Mouse (Mus musculus): Measurements from ENCODE around the gene Phrf1. TPM values are rescaled to one million over a fixed set of nuclear protein-coding genes. Genes with fewer than 3 reads are reported as not detected.

The Phrf1 gene
- total and polyA plus RNA-seq, 2 experiments from 2014 or later, result 35.8 to 53.8 TPM

GRCm38 (mm10) chr7:141217343-141218013 is 11.1 kb upstream of the Phrf1 start:
- H3K4me1 ChIP-seq (ENCODE audit: insufficient read depth), result peaks cover 5% of the 10 kb centered on the region; the same call in 1 of the 2 replicates
- H3K4me3 ChIP-seq (ENCODE audit: low read depth, low read length), result no peak overlapping the region
- H3K9me3 ChIP-seq (ENCODE audit: low read length), result no peaks in the 10 kb centered on the region
- no peak for TF ChIP-seq CTCF (IDR thresholded peaks at IDR 0.05; ENCODE audit: low read depth)
- H3K27me3 ChIP-seq (ENCODE audit: insufficient read depth, low read length), result no peaks in the 10 kb centered on the region
- H3K4me2 ChIP-seq (ENCODE audit: low read depth), result no peak overlapping the region
- no peak overlapping the region for H3K27ac ChIP-seq (ENCODE audit: low read depth, low read length)
- ATAC-seq, result no peak
- no peak overlapping the region for H3K9ac ChIP-seq
- no peak for DNase-seq
- H3K36me3 ChIP-seq (ENCODE audit: insufficient read depth), result no peaks in the 10 kb centered on the region; the same call in 1 of the 2 replicates
- WGBS, result 93% methylated on average over 17 of the region's 17 CpGs

- Histone ChIP-seq H3K4me1 (ENCODE audit: insufficient read depth) (peaks cover 5% of the 10 kb centered on the region; the same call in 1 of the 2 replicates), H3K4me2 (ENCODE audit: low read depth) (no peak overlapping the region), H3K9ac (no peak overlapping the region), H3K36me3 (ENCODE audit: insufficient read depth) (no peaks in the 10 kb centered on the region; the same call in 1 of the 2 replicates), H3K4me3 (ENCODE audit: low read depth, low read length) (no peak overlapping the region), H3K9me3 (ENCODE audit: low read length) (no peaks in the 10 kb centered on the region), H3K27me3 (ENCODE audit: insufficient read depth, low read length) (no peaks in the 10 kb centered on the region), H3K27ac (ENCODE audit: low read depth, low read length) (no peak overlapping the region)
- TF ChIP-seq CTCF (IDR thresholded peaks at IDR 0.05; ENCODE audit: low read depth), result no peak
- 81% methylated on average over 3 of the region's 3 CpGs for WGBS
- ATAC-seq (no peak), DNase-seq (no peak)
These were observed 10.4 kb upstream of the Phrf1 start for GRCm38 (mm10) chr7:141218141-141218540.

GRCm38 (mm10) chr7:141218557-141219133 is 9.9 kb upstream of the Phrf1 start:
- ATAC-seq (no peak), DNase-seq (no peak)
- H3K4me1 ChIP-seq (ENCODE audit: insufficient read depth), result peaks cover 5% of the 10 kb centered on the region; the same call in 1 of the 2 replicates
- H3K4me3 ChIP-seq (ENCODE audit: low read depth, low read length), result no peak overlapping the region
- TF ChIP-seq CTCF (IDR thresholded peaks at IDR 0.05; ENCODE audit: low read depth), result no peak
- H3K27me3 ChIP-seq (ENCODE audit: insufficient read depth, low read length), result no peaks in the 10 kb centered on the region
- H3K27ac ChIP-seq (ENCODE audit: low read depth, low read length), result no peak overlapping the region
- H3K9ac ChIP-seq, result no peak overlapping the region
- no peaks in the 10 kb centered on the region; the same call in 1 of the 2 replicates for H3K36me3 ChIP-seq (ENCODE audit: insufficient read depth)
- 93% methylated on average over 5 of the region's 5 CpGs for WGBS
- no peaks in the 10 kb centered on the region for H3K9me3 ChIP-seq (ENCODE audit: low read length)
- H3K4me2 ChIP-seq (ENCODE audit: low read depth), result no peak overlapping the region

GRCm38 (mm10) chr7:141219558-141220099 is 9.0 kb upstream of the Phrf1 start:
- 95% methylated on average over 1 of the region's 1 CpGs for WGBS
- TF ChIP-seq CTCF (IDR thresholded peaks at IDR 0.05; ENCODE audit: low read depth), result no peak
- H3K36me3 ChIP-seq (ENCODE audit: insufficient read depth), result no peaks in the 10 kb centered on the region; the same call in 1 of the 2 replicates
- no peak for ATAC-seq
- H3K4me3 ChIP-seq (ENCODE audit: low read depth, low read length), result no peak overlapping the region
- H3K9ac ChIP-seq, result no peak overlapping the region
- no peaks in the 10 kb centered on the region for H3K9me3 ChIP-seq (ENCODE audit: low read length)
- H3K4me2 ChIP-seq (ENCODE audit: low read depth), result no peak overlapping the region
- no peaks in the 10 kb centered on the region for H3K27me3 ChIP-seq (ENCODE audit: insufficient read depth, low read length)
- peaks cover 5% of the 10 kb centered on the region; the same call in 1 of the 2 replicates for H3K4me1 ChIP-seq (ENCODE audit: insufficient read depth)
- H3K27ac ChIP-seq (ENCODE audit: low read depth, low read length), result no peak overlapping the region
- no peak for DNase-seq

- H3K9me3 ChIP-seq (ENCODE audit: low read length), result no peaks in the 10 kb centered on the region
- DNase-seq (no peak), ATAC-seq (no peak)
- no peak for TF ChIP-seq CTCF (IDR thresholded peaks at IDR 0.05; ENCODE audit: low read depth)
- no peaks in the 10 kb centered on the region for H3K27me3 ChIP-seq (ENCODE audit: insufficient read depth, low read length)
- no peak overlapping the region for H3K4me2 ChIP-seq (ENCODE audit: low read depth)
- H3K36me3 ChIP-seq (ENCODE audit: insufficient read depth), result no peaks in the 10 kb centered on the region; the same call in 1 of the 2 replicates
- 68% methylated on average over 1 of the region's 1 CpGs for WGBS
- no peak overlapping the region for H3K27ac ChIP-seq (ENCODE audit: low read depth, low read length)
- no peak overlapping the region for H3K9ac ChIP-seq
- H3K4me1 ChIP-seq (ENCODE audit: insufficient read depth), result peaks cover 5% of the 10 kb centered on the region; the same call in 1 of the 2 replicates
- no peak overlapping the region for H3K4me3 ChIP-seq (ENCODE audit: low read depth, low read length)
These were observed 8.2 kb upstream of the Phrf1 start for GRCm38 (mm10) chr7:141220377-141220776.

DNA sequence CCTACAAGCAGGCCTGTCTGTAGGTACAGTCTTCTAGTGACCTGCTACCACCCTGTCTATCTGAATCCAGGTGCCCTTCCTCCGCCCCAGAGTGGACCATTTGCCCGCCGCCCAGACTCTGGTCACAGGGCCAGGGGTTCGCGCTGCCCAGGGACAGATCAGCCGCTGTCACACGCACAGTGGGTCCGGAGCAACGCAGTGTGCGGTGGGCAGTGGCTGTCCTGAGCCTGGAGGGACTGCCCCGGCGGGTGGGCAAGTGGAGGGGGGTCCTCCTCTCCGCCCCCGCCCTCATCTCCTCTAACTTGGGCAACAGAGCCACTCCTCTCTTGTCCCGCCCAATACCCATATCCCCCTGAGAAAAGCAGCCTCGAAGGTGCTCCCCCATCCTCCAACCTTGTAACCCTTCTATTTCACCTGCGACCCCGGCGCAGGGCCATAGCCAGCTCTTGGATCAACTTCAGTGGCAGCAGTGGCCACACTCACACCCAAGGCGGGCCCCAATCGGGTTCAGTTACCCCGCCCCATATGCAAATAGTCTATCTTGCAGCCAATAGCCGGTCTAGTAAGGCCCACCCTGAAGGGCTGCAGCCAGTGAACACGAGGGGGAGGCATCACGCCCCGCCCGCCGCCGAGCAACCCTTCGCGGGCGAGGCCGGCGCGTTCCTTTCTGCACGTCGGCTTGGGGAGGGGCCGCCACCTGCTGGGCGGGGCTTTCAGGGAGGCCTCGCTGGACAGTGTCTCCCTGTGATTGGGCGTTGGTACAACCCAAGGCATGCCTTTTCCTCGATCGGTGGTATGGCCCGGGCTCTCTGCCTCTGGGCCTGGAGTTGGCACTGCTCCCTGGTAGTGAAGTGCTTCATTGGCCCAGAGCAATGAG is 7.1 kb upstream of the Phrf1 start:
- H3K4me1 ChIP-seq (ENCODE audit: insufficient read depth), result peaks cover 5% of the 10 kb centered on the region; the same call in 1 of the 2 replicates
- no peaks in the 10 kb centered on the region for H3K27me3 ChIP-seq (ENCODE audit: insufficient read depth, low read length)
- TF ChIP-seq CTCF (IDR thresholded peaks at IDR 0.05; ENCODE audit: low read depth), result peak; percentile 38
- no peaks in the 10 kb centered on the region; the same call in 1 of the 2 replicates for H3K36me3 ChIP-seq (ENCODE audit: insufficient read depth)
- no peaks in the 10 kb centered on the region for H3K9me3 ChIP-seq (ENCODE audit: low read length)
- H3K4me3 ChIP-seq (ENCODE audit: low read depth, low read length), result peak overlapping the region; percentile 42
- 3% methylated on average over 44 of the region's 44 CpGs for WGBS
- DNase-seq (peak; percentile 95), ATAC-seq (peak; percentile 99)
- H3K9ac ChIP-seq, result peak overlapping the region; percentile 53
- no peak overlapping the region for H3K27ac ChIP-seq (ENCODE audit: low read depth, low read length)
- peak overlapping the region; percentile 71 for H3K4me2 ChIP-seq (ENCODE audit: low read depth)
